Mouse (Mus musculus): ENCODE measurements around the gene Olfr1309.
"Not testable (repeated sequence)": the region's sequence is repeated elsewhere in the genome, so short reads cannot be mapped to it uniquely, and the experiment has no call there.

Olfr1309 gene

GRCm38 (mm10) chr2:111990181-111990580 lies at the start of gene Olfr1309:
TSS of gene Olfr1309 (minus strand) at chr2:111990281.
- DNase-seq (ENCODE audit: low spot score in 2 of 2), result no peak

GRCm38 (mm10) chr2:112026971-112027370 lies 36.9 kb upstream of the Olfr1309 start:
- not testable (repeated sequence) for DNase-seq (ENCODE audit: low spot score in 2 of 2)

GRCm38 (mm10) chr2:112024312-112024711 lies 34.2 kb upstream of the Olfr1309 start, which contains the start of gene Olfr1311:
TSS of gene Olfr1311 (minus strand) at chr2:112024412.
- DNase-seq (ENCODE audit: low spot score in 2 of 2), result no peak

GRCm38 (mm10) chr2:112014900-112015299 lies 24.8 kb upstream of the Olfr1309 start:
- DNase-seq (ENCODE audit: low spot score in 2 of 2), result no peak

- no peak for DNase-seq (ENCODE audit: low spot score in 2 of 2)
Measured at GRCm38 (mm10) chr2:112012608-112013007, 22.5 kb upstream of the Olfr1309 start, which contains the start of gene Olfr1310. TSS of gene Olfr1310 (minus strand) at chr2:112012708.

- no peak for DNase-seq (ENCODE audit: low spot score in 2 of 2)
Measured at GRCm38 (mm10) chr2:111964844-111965243, 25.2 kb downstream of the Olfr1309 start, which contains the start of gene Olfr1308. TSS of gene Olfr1308 (minus strand) at chr2:111964944.

- no peak for DNase-seq (ENCODE audit: low spot score in 2 of 2)
Measured at GRCm38 (mm10) chr2:111949340-111949739, 40.7 kb downstream of the Olfr1309 start, which contains the start of gene Olfr1307. TSS of gene Olfr1307 (minus strand) at chr2:111949440.
